Comparison of ENCODE assay signal across 1 mouse cellular context in genomic region chr2:92667192-92667591, GRCm38 (mm10).
TF ChIP-seq lines count a peak whose summit lies in the region.

No protein-coding gene starts in this region.

TF ChIP-seq in MEL, 35 proteins besides CTCF, POLR2A, EP300 and RAD21 (continued from another document):
- TF ChIP-seq RCOR1 (IDR thresholded peaks at IDR 0.05; ENCODE audit: low read depth, low read length), result peak; percentile 54; the same call in 1 of the 2 replicates
- TF ChIP-seq SIN3A (IDR thresholded peaks at IDR 0.05; ENCODE audit: low read length), result peak; percentile 96
- no peak for TF ChIP-seq ELF1 (IDR thresholded peaks at IDR 0.05; ENCODE audit: low read depth, low read length)
- TF ChIP-seq E2F4 (IDR thresholded peaks at IDR 0.05; ENCODE audit: borderline replicate concordance, low read depth, low read length), result no peak
- TF ChIP-seq KAT2A (conservative IDR thresholded peaks at IDR 0.05; ENCODE audit: low read depth, low read length), result no peak; the same call in 1 of the 2 replicates
- peak; percentile 65; the same call in 1 of the 2 replicates for TF ChIP-seq MXI1 (IDR thresholded peaks at IDR 0.05; ENCODE audit: low read depth, low read length)
- 0 out of 2 replicates have a peak, but pooled peaks have one; percentile 18 for TF ChIP-seq HCFC1 (IDR thresholded peaks at IDR 0.05; ENCODE audit: low read depth, low read length)
TF ChIP-seq in MEL: peak in this region for 19.
